Mouse (Mus musculus): ENCODE data around the gene Hacd1. TPM values are rescaled to one million over a fixed set of nuclear protein-coding genes. Genes with fewer than 3 reads are reported as not detected.
A peak's percentile ranks its signal among the peaks of the same experiment; 100 is the strongest.
"Not testable (repeated sequence)": the region's sequence is repeated elsewhere in the genome, so short reads cannot be mapped to it uniquely, and the experiment has no call there.

The Hacd1 gene
- 10 to 100 TPM; 15.0 to 18.3 TPM for total RNA-seq (2021)
- long read RNA-seq, partial matches to known transcripts: 0 of 5 reads
- long read RNA-seq, other reads (novel, unspliced or antisense): 5 of 5 reads

- peak; percentile 73 to 79 for DNase-seq (ENCODE audit: low spot score in 2 of 2)
These were observed at the start of gene Hacd1 for GRCm38 (mm10) chr2:14055566-14056331. Gene Hacd1 (minus strand): TSS chr2:14056135.

- DNase-seq (ENCODE audit: low spot score in 2 of 2): no peak
These were observed 48.0 kb upstream of the Hacd1 start for GRCm38 (mm10) chr2:14103924-14104323.

- no peak for DNase-seq (ENCODE audit: low spot score in 2 of 2)
These were observed 46.7 kb upstream of the Hacd1 start for GRCm38 (mm10) chr2:14102603-14103002.

GRCm38 (mm10) chr2:14100533-14100932 is 44.6 kb upstream of the Hacd1 start:
- no peak for DNase-seq (ENCODE audit: low spot score in 2 of 2)

- DNase-seq (ENCODE audit: low spot score in 2 of 2): not testable (repeated sequence)
These were observed 22.6 kb upstream of the Hacd1 start for GRCm38 (mm10) chr2:14078527-14078926.

- no peak for DNase-seq (ENCODE audit: low spot score in 2 of 2)
These were observed 18.4 kb upstream of the Hacd1 start for GRCm38 (mm10) chr2:14074221-14074901.

- DNase-seq (ENCODE audit: low spot score in 2 of 2): peak; percentile 85 to 91
These were observed 17.7 kb upstream of the Hacd1 start, which contains the start of gene Stam for GRCm38 (mm10) chr2:14073362-14074220. Gene Stam (plus strand): TSS chr2:14074098.

- DNase-seq (ENCODE audit: low spot score in 2 of 2): no peak
These were observed 17.1 kb upstream of the Hacd1 start for GRCm38 (mm10) chr2:14073008-14073361.

GRCm38 (mm10) chr2:14070466-14070865 is 14.5 kb upstream of the Hacd1 start:
- DNase-seq (ENCODE audit: low spot score in 2 of 2): peak; percentile 38 to 46

- DNase-seq (ENCODE audit: low spot score in 2 of 2): no peak
These were observed 13.1 kb upstream of the Hacd1 start for GRCm38 (mm10) chr2:14069027-14069426.

GRCm38 (mm10) chr2:14065704-14066650 is 10.0 kb upstream of the Hacd1 start:
- DNase-seq (ENCODE audit: low spot score in 2 of 2): no peak

- no peak for DNase-seq (ENCODE audit: low spot score in 2 of 2)
These were observed 768 bp downstream of the Hacd1 start for GRCm38 (mm10) chr2:14055168-14055565.

GRCm38 (mm10) chr2:14054716-14055115 is 1.2 kb downstream of the Hacd1 start:
- no peak for DNase-seq (ENCODE audit: low spot score in 2 of 2)

- DNase-seq (ENCODE audit: low spot score in 2 of 2): no peak
These were observed 1.8 kb downstream of the Hacd1 start for GRCm38 (mm10) chr2:14054163-14054562.

GRCm38 (mm10) chr2:14053618-14054017 is 2.3 kb downstream of the Hacd1 start:
- no peak for DNase-seq (ENCODE audit: low spot score in 2 of 2)

GRCm38 (mm10) chr2:14048808-14049207 is 7.1 kb downstream of the Hacd1 start:
- no peak for DNase-seq (ENCODE audit: low spot score in 2 of 2)

- DNase-seq (ENCODE audit: low spot score in 2 of 2): peak; percentile 61 to 91
These were observed 7.6 kb downstream of the Hacd1 start for GRCm38 (mm10) chr2:14048381-14048780.

- no peak for DNase-seq (ENCODE audit: low spot score in 2 of 2)
These were observed 12.3 kb downstream of the Hacd1 start for GRCm38 (mm10) chr2:14043577-14044170.

- no peak for DNase-seq (ENCODE audit: low spot score in 2 of 2)
These were observed 12.9 kb downstream of the Hacd1 start for GRCm38 (mm10) chr2:14043011-14043410.

- no peak for DNase-seq (ENCODE audit: low spot score in 2 of 2)
These were observed 14.7 kb downstream of the Hacd1 start for GRCm38 (mm10) chr2:14041249-14041648.
